Mouse (Mus musculus) testis, adult 2 months (tissue): ENCODE results near the gene Krtcap2.

ENCODE experiments used
- CTCF ChIP-seq: fragments of 200-500 bp; IDR thresholded peaks from 2 replicates; pipeline ENCODE4 v1.5.1; 2012; ENCODE audit warnings: low read depth, mild to moderate bottlenecking, inconsistent platforms, low read length, moderate library complexity; ENCODE audit not compliant: control insufficient read depth, insufficient read depth, insufficient replicate concordance
- POLR2A ChIP-seq: fragments of 200-500 bp; IDR thresholded peaks from 2 replicates; pipeline ENCODE4 v1.6.1; 2012; ENCODE audit warnings: low read depth, mild to moderate bottlenecking, inconsistent platforms, low read length, moderate library complexity; ENCODE audit not compliant: control insufficient read depth

DNA sequence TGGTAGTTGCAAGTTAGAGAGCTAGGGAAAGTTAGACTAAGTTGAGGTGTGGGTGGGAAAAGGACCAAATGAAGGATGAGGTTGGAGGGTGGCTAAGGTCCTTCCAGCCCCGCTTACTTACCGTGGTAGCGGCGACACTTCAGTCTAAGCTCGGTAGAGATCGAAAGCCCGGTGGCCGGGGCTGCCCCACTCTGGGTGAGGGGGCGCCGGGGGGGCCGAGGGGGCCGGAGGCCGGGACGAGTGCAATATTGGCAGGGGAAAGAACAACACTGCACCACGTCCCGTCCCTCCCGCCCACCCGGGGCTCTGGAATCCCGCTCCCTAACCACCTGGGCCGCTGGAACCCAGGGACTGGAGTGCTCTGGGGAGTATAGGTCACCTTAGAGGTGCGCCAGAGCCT, 18.9 kb upstream of the Krtcap2 start, which contains the start of gene Mtx1:
- no peak for TF ChIP-seq POLR2A
- no peak for TF ChIP-seq CTCF
